Mouse (Mus musculus): ENCODE results near the gene Ubash3b.

- TF ChIP-seq CHD2 (IDR thresholded peaks at IDR 0.05; ENCODE audit: low read depth, low read length) = no peak
- no peak for TF ChIP-seq ZNF384 (IDR thresholded peaks at IDR 0.05; ENCODE audit: low read depth, low read length)
- no peak for TF ChIP-seq ZC3H11A (IDR thresholded peaks at IDR 0.05; ENCODE audit: borderline replicate concordance, low read depth, low read length)
- no peak for TF ChIP-seq HCFC1 (IDR thresholded peaks at IDR 0.05; ENCODE audit: borderline replicate concordance, insufficient read depth, low read length)
- no peak for TF ChIP-seq MAFK (IDR thresholded peaks at IDR 0.05; ENCODE audit: insufficient read depth, low read depth, low read length)
Observed at GRCm38 (mm10) chr9:40963586-40964417, 197.7 kb downstream of the Ubash3b start, which contains the start of gene Jhy.
